Mouse (Mus musculus): ENCODE measurements around the gene Nyap2. TPM values are rescaled to one million over a fixed set of nuclear protein-coding genes. Genes with fewer than 3 reads are reported as not detected.

Nyap2 gene
- polyA plus RNA-seq, 1 experiment from 2014 or later = not detected

DNA sequence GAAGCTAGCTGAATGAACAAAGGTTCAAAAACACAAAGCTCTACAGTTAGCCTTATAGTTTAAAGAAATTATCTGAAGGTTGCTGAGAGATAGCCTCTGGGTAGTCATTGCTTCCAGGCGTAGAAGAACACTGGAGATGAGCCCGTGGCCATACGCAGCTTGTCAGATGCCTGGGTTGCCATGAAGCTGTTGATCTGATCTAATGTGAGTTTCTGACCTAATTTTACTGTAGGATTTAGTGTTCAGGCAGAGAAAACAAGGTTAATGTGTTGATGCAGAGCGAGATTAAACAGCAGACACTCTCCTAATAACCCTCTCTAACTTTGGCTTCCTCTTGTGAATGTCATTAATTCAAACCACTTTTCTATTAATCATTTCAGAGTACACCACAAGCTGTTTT is 16.1 kb downstream of the Nyap2 start:
- H3K4me2 ChIP-seq = no peak overlapping the region
- H3K27ac ChIP-seq (replicated peaks) = no peak overlapping the region
- WGBS (ENCODE audit: insufficient replicate concordance) = 63% methylated on average over 4 of the region's 4 CpGs

GRCm38 (mm10) chr1:81098950-81099349 is 22.2 kb downstream of the Nyap2 start:
- no peak overlapping the region for H3K9ac ChIP-seq
- no peaks in the 10 kb centered on the region for H3K4me1 ChIP-seq (replicated peaks)
- 37% methylated on average over 1 of the region's 1 CpGs for WGBS (ENCODE audit: insufficient replicate concordance)
- ATAC-seq (ENCODE audit: insufficient read depth) = no peak
- H3K27ac ChIP-seq (replicated peaks) = no peak overlapping the region
- H3K4me3 ChIP-seq (replicated peaks) = no peak overlapping the region
- no peaks in the 10 kb centered on the region for H3K36me3 ChIP-seq (replicated peaks)
- H3K4me2 ChIP-seq = no peak overlapping the region
- no peaks in the 10 kb centered on the region for H3K27me3 ChIP-seq
- no peaks in the 10 kb centered on the region for H3K9me3 ChIP-seq (replicated peaks)

More for the DNA sequence above, 16.1 kb downstream of the Nyap2 start:
- H3K4me1 ChIP-seq (replicated peaks) = no peaks in the 10 kb centered on the region
- H3K27me3 ChIP-seq = no peaks in the 10 kb centered on the region
- no peaks in the 10 kb centered on the region for H3K36me3 ChIP-seq (replicated peaks)
- no peaks in the 10 kb centered on the region for H3K9me3 ChIP-seq (replicated peaks)
- H3K4me3 ChIP-seq (replicated peaks) = no peak overlapping the region
- no peak overlapping the region for H3K9ac ChIP-seq
- no peak for ATAC-seq (ENCODE audit: insufficient read depth)

DNA sequence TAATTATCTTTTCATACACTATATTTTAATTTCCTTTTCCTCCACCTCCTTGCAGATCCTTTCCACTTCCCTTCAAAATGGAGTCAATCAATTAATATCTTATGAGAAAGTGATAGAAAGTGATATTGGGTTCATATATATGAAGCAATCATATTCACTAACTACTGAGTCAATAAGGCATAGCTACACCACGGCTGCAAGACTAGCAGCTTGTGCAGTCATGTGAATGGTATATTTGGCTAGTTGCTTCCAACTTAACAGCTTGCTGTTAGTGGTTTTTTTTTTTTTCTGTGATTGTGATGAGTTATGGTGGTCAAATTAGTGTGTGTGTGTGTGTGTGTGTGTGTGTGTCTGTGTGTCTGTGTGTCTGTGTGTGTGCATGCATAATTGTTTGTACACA is 25.0 kb downstream of the Nyap2 start:
- H3K4me3 ChIP-seq (replicated peaks) = no peak overlapping the region
- H3K4me2 ChIP-seq = no peak overlapping the region
- WGBS (ENCODE audit: insufficient replicate concordance) = 45% methylated on average over 1 of the region's 1 CpGs
- H3K27ac ChIP-seq (replicated peaks) = no peak overlapping the region
- no peaks in the 10 kb centered on the region for H3K27me3 ChIP-seq
- H3K36me3 ChIP-seq (replicated peaks) = no peaks in the 10 kb centered on the region
- H3K4me1 ChIP-seq (replicated peaks) = no peaks in the 10 kb centered on the region
- no peak overlapping the region for H3K9ac ChIP-seq
- no peak for ATAC-seq (ENCODE audit: insufficient read depth)
- no peaks in the 10 kb centered on the region for H3K9me3 ChIP-seq (replicated peaks)

DNA sequence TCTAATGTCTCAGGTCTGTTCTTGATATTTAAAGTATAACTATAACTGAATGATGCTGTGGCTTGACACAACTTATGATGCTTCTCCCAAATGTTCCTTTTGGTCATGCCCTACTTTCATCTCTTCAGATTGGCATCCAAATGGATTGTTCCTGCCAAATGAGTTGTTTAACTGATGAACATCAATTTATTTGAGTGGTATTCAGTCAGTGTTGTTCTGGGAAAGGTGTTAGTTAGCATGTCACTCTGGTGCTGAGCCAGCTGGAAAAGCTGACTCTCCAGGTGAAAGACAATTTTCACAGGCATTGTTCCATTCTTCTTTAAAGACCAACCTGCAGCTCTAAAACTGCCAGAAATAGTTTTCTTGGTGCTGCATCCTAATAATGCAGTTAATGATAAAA is 43.0 kb downstream of the Nyap2 start:
- Histone ChIP-seq H3K9ac (no peak overlapping the region), H3K36me3 (replicated peaks) (no peaks in the 10 kb centered on the region), H3K9me3 (replicated peaks) (no peaks in the 10 kb centered on the region), H3K4me1 (replicated peaks) (no peaks in the 10 kb centered on the region), H3K27me3 (no peaks in the 10 kb centered on the region), H3K4me3 (replicated peaks) (no peak overlapping the region), H3K27ac (replicated peaks) (no peak overlapping the region), H3K4me2 (no peak overlapping the region)
- no peak for ATAC-seq (ENCODE audit: insufficient read depth)

- no peak overlapping the region for H3K27ac ChIP-seq (replicated peaks)
- H3K36me3 ChIP-seq (replicated peaks) = no peaks in the 10 kb centered on the region
- no peak overlapping the region for H3K4me2 ChIP-seq
- ATAC-seq (ENCODE audit: insufficient read depth) = no peak
- no peak overlapping the region for H3K9ac ChIP-seq
- H3K27me3 ChIP-seq = no peaks in the 10 kb centered on the region
- 65% methylated on average over 8 of the region's 8 CpGs for WGBS (ENCODE audit: insufficient replicate concordance)
- H3K4me3 ChIP-seq (replicated peaks) = no peak overlapping the region
- H3K9me3 ChIP-seq (replicated peaks) = no peaks in the 10 kb centered on the region
- H3K4me1 ChIP-seq (replicated peaks) = no peaks in the 10 kb centered on the region
These were observed 55.4 kb downstream of the Nyap2 start for GRCm38 (mm10) chr1:81132007-81132712.

- Histone ChIP-seq H3K36me3 (replicated peaks) (no peaks in the 10 kb centered on the region), H3K4me3 (replicated peaks) (no peak overlapping the region), H3K9ac (no peak overlapping the region), H3K9me3 (replicated peaks) (no peaks in the 10 kb centered on the region), H3K27ac (replicated peaks) (no peak overlapping the region), H3K4me2 (no peak overlapping the region), H3K4me1 (replicated peaks) (no peaks in the 10 kb centered on the region), H3K27me3 (no peaks in the 10 kb centered on the region)
- no peak for ATAC-seq (ENCODE audit: insufficient read depth)
These were observed 67.1 kb downstream of the Nyap2 start for GRCm38 (mm10) chr1:81143855-81144254.

GRCm38 (mm10) chr1:81145576-81145975 is 68.8 kb downstream of the Nyap2 start:
- Histone ChIP-seq H3K9ac (no peak overlapping the region), H3K4me1 (replicated peaks) (no peaks in the 10 kb centered on the region), H3K4me2 (no peak overlapping the region), H3K4me3 (replicated peaks) (no peak overlapping the region), H3K36me3 (replicated peaks) (no peaks in the 10 kb centered on the region), H3K27ac (replicated peaks) (no peak overlapping the region), H3K9me3 (replicated peaks) (no peaks in the 10 kb centered on the region), H3K27me3 (no peaks in the 10 kb centered on the region)
- no peak for ATAC-seq (ENCODE audit: insufficient read depth)

GRCm38 (mm10) chr1:81169245-81169644 is 92.5 kb downstream of the Nyap2 start:
- no peak overlapping the region for H3K27ac ChIP-seq (replicated peaks)
- WGBS (ENCODE audit: insufficient replicate concordance) = 58% methylated on average over 3 of the region's 3 CpGs
- H3K36me3 ChIP-seq (replicated peaks) = no peaks in the 10 kb centered on the region
- H3K9me3 ChIP-seq (replicated peaks) = no peaks in the 10 kb centered on the region
- H3K9ac ChIP-seq = no peak overlapping the region
- ATAC-seq (ENCODE audit: insufficient read depth) = no peak
- H3K4me1 ChIP-seq (replicated peaks) = no peaks in the 10 kb centered on the region
- no peak overlapping the region for H3K4me3 ChIP-seq (replicated peaks)
- H3K27me3 ChIP-seq = no peaks in the 10 kb centered on the region
- H3K4me2 ChIP-seq = no peak overlapping the region

- Histone ChIP-seq H3K4me3 (replicated peaks) (no peak overlapping the region), H3K27me3 (no peaks in the 10 kb centered on the region), H3K9ac (no peak overlapping the region), H3K27ac (replicated peaks) (no peak overlapping the region), H3K4me1 (replicated peaks) (no peaks in the 10 kb centered on the region), H3K9me3 (replicated peaks) (no peaks in the 10 kb centered on the region), H3K36me3 (replicated peaks) (no peaks in the 10 kb centered on the region), H3K4me2 (no peak overlapping the region)
- no peak for ATAC-seq (ENCODE audit: insufficient read depth)
These were observed 96.0 kb downstream of the Nyap2 start for GRCm38 (mm10) chr1:81172703-81173102.

GRCm38 (mm10) chr1:81173303-81173702 is 96.6 kb downstream of the Nyap2 start:
- H3K27ac ChIP-seq (replicated peaks) = no peak overlapping the region
- H3K9me3 ChIP-seq (replicated peaks) = no peaks in the 10 kb centered on the region
- H3K4me1 ChIP-seq (replicated peaks) = no peaks in the 10 kb centered on the region
- no peak for ATAC-seq (ENCODE audit: insufficient read depth)
- H3K4me2 ChIP-seq = no peak overlapping the region
- H3K9ac ChIP-seq = no peak overlapping the region
- no peak overlapping the region for H3K4me3 ChIP-seq (replicated peaks)
- H3K27me3 ChIP-seq = no peaks in the 10 kb centered on the region
- H3K36me3 ChIP-seq (replicated peaks) = no peaks in the 10 kb centered on the region
- 36% methylated on average over 1 of the region's 1 CpGs for WGBS (ENCODE audit: insufficient replicate concordance)

DNA sequence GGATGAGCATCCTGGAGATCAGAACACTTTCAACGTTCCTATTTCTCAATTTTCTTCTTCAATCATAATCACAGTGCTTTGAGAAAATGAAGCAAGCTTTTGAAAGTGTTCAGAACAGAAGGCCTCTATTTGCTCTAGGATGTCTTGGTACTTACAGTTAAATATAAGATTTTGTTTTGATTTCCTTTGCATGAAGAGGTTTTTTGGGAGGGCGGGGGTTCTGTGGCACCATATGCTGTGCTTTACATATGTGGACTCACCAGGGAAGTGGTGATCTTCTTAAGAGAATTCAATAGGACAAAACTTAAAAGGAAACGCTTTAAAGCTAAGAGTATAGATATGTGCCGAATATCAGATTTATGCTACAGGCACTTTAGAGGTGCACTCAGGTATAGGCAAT is 103.0 kb downstream of the Nyap2 start:
- Histone ChIP-seq H3K27ac (replicated peaks) (no peak overlapping the region), H3K4me2 (no peak overlapping the region), H3K36me3 (replicated peaks) (no peaks in the 10 kb centered on the region), H3K4me3 (replicated peaks) (no peak overlapping the region), H3K9ac (no peak overlapping the region), H3K27me3 (no peaks in the 10 kb centered on the region), H3K4me1 (replicated peaks) (no peaks in the 10 kb centered on the region), H3K9me3 (replicated peaks) (no peaks in the 10 kb centered on the region)
- WGBS (ENCODE audit: insufficient replicate concordance) = 64% methylated on average over 4 of the region's 4 CpGs
- no peak for ATAC-seq (ENCODE audit: insufficient read depth)

DNA sequence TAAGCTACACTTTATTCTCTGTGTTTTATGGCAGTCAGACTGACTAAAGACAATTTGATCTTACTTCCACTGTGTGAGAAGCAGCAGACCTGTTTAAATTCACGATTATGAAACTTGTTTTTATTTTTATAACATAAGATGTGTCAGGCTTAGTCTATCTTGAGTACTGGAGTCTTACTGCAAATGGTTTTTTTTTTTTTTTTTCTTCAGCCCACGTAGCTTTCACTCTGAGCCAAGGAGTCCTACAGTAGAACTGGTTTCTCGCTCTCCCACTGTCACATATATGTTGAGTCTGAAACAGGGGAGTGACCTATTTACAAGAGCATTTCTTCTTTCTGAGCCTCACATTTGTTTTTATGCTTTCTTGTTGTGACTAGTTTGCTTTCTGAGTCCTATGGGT is 103.9 kb downstream of the Nyap2 start:
- 49% methylated on average over 3 of the region's 3 CpGs for WGBS (ENCODE audit: insufficient replicate concordance)
- ATAC-seq (ENCODE audit: insufficient read depth) = no peak
- Histone ChIP-seq H3K4me2 (no peak overlapping the region), H3K36me3 (replicated peaks) (no peaks in the 10 kb centered on the region), H3K27ac (replicated peaks) (no peak overlapping the region), H3K4me1 (replicated peaks) (no peaks in the 10 kb centered on the region), H3K9ac (no peak overlapping the region), H3K27me3 (no peaks in the 10 kb centered on the region), H3K9me3 (replicated peaks) (no peaks in the 10 kb centered on the region), H3K4me3 (replicated peaks) (no peak overlapping the region)

Data from liver, embryonic 15.5 days (tissue).